ENCODE assay signal across 7 mouse cellular contexts in genomic region chr3:130945861-130946449, GRCm38 (mm10).
A peak's percentile ranks its signal among the peaks of the same experiment; 100 is the strongest.
DNase-seq lines count a peak whose midpoint lies in the region; ATAC-seq and TF ChIP-seq lines count a peak whose summit lies in the region.

No protein-coding gene starts in this region.

- H3K27me3 ChIP-seq in forebrain, embryonic 13.5 days, result 0 out of 2 replicates have a peak, but pooled peaks cover 8% of the 10 kb centered on the region
- no peaks in the 10 kb centered on the region for H3K27me3 ChIP-seq in hindbrain, embryonic 14.5 days (ENCODE audit: control insufficient read depth, insufficient read depth, low read length)
- H3K27me3 ChIP-seq in limb, embryonic 10.5 days (ENCODE audit: low read depth, poor library complexity, severe bottlenecking), result no peaks in the 10 kb centered on the region; the same call in 1 of the 2 replicates
- no peaks in the 10 kb centered on the region; the same call in none of the 2 replicates for H3K27me3 ChIP-seq in midbrain, embryonic 12.5 days
- H3K27me3 ChIP-seq in testis, adult 2 months (ENCODE audit: control insufficient read depth, insufficient read depth, low read length), result no peaks in the 10 kb centered on the region

- peak overlapping the region; percentile 86 for H3K27ac ChIP-seq in forebrain, embryonic 13.5 days
- H3K27ac ChIP-seq in hindbrain, embryonic 14.5 days, result peak overlapping the region; percentile 77
- peak overlapping the region; percentile 91 for H3K27ac ChIP-seq in limb, embryonic 10.5 days
- peak overlapping the region; percentile 94 for H3K27ac ChIP-seq in midbrain, embryonic 12.5 days (replicated peaks)
- no peak overlapping the region for H3K27ac ChIP-seq in testis, adult 2 months (ENCODE audit: control insufficient read depth, insufficient read depth, low read depth, low read length)

- peak overlapping the region; percentile 68 for H3K4me2 ChIP-seq in forebrain, embryonic 13.5 days
- peak overlapping the region; percentile 62 for H3K4me2 ChIP-seq in hindbrain, embryonic 14.5 days (replicated peaks)
- peak overlapping the region; percentile 60 for H3K4me2 ChIP-seq in midbrain, embryonic 12.5 days (replicated peaks)

- peak overlapping the region; percentile 36 for H3K4me3 ChIP-seq in forebrain, embryonic 13.5 days
- H3K4me3 ChIP-seq in hindbrain, embryonic 14.5 days (replicated peaks; ENCODE audit: low read length), result peak overlapping the region; percentile 30
- peak overlapping the region; percentile 54 for H3K4me3 ChIP-seq in limb, embryonic 10.5 days
- peak overlapping the region; percentile 36 for H3K4me3 ChIP-seq in midbrain, embryonic 12.5 days
- peak overlapping the region; percentile 51 for H3K4me3 ChIP-seq in testis, adult 2 months (ENCODE audit: control insufficient read depth, low read depth, low read length)

- no peak for TF ChIP-seq POLR2A in testis, adult 2 months (IDR thresholded peaks at IDR 0.05; ENCODE audit: control insufficient read depth, low read depth, low read length)

- DNase-seq in ZHBTc4 (ENCODE audit: low read depth, low spot score), result peak; percentile 63
- peak; percentile 76 for DNase-seq in hindbrain, embryonic 14.5 days (ENCODE audit: low spot score)
- peak; percentile 78 for DNase-seq in limb, embryonic 10.5 days (ENCODE audit: low spot score)

- TF ChIP-seq CTCF in testis, adult 2 months (IDR thresholded peaks at IDR 0.05; ENCODE audit: control insufficient read depth, insufficient read depth, insufficient replicate concordance, low read depth, low read length), result no peak

- H3K36me3 ChIP-seq in forebrain, embryonic 13.5 days (ENCODE audit: poor library complexity, severe bottlenecking), result no peaks in the 10 kb centered on the region
- no peaks in the 10 kb centered on the region for H3K36me3 ChIP-seq in hindbrain, embryonic 14.5 days (replicated peaks; ENCODE audit: control insufficient read depth, insufficient read depth)
- no peaks in the 10 kb centered on the region for H3K36me3 ChIP-seq in limb, embryonic 10.5 days
- no peaks in the 10 kb centered on the region for H3K36me3 ChIP-seq in midbrain, embryonic 12.5 days
- H3K36me3 ChIP-seq in testis, adult 2 months (ENCODE audit: control insufficient read depth, insufficient read depth, low read length), result no peaks in the 10 kb centered on the region

- H3K9ac ChIP-seq in forebrain, embryonic 13.5 days, result peak overlapping the region; percentile 67
- H3K9ac ChIP-seq in hindbrain, embryonic 14.5 days, result peak overlapping the region; percentile 50
- peak overlapping the region; percentile 49 for H3K9ac ChIP-seq in midbrain, embryonic 12.5 days (replicated peaks)

- ATAC-seq in cerebellum, adult (ENCODE audit: insufficient number of reproducible peaks, low FRiP score, low TSS enrichment), result peak; percentile 57
- ATAC-seq in forebrain, embryonic 13.5 days, result peak; percentile 82
- peak; percentile 81 for ATAC-seq in hindbrain, embryonic 14.5 days (ENCODE audit: low FRiP score)
- ATAC-seq in midbrain, embryonic 12.5 days (ENCODE audit: low FRiP score, low read depth), result peak; percentile 82

- under 1% methylated on average over 25 of the region's 25 CpGs for whole genome bisulfite sequencing in forebrain, embryonic 13.5 days
- under 1% methylated on average over 25 of the region's 25 CpGs for WGBS in hindbrain, embryonic 14.5 days
- WGBS in limb, embryonic 10.5 days, result 2% methylated on average over 25 of the region's 25 CpGs
- WGBS in midbrain, embryonic 12.5 days, result 1% methylated on average over 25 of the region's 25 CpGs

- peaks cover 27% of the 10 kb centered on the region for H3K4me1 ChIP-seq in forebrain, embryonic 13.5 days
- peaks cover 15% of the 10 kb centered on the region for H3K4me1 ChIP-seq in hindbrain, embryonic 14.5 days (replicated peaks; ENCODE audit: control insufficient read depth, insufficient read depth, low read length)
- H3K4me1 ChIP-seq in limb, embryonic 10.5 days, result peaks cover 31% of the 10 kb centered on the region
- peaks cover 27% of the 10 kb centered on the region for H3K4me1 ChIP-seq in midbrain, embryonic 12.5 days
- peaks cover 4% of the 10 kb centered on the region for H3K4me1 ChIP-seq in testis, adult 2 months (ENCODE audit: control insufficient read depth, insufficient read depth, low read length)

- H3K9me3 ChIP-seq in forebrain, embryonic 13.5 days (replicated peaks), result no peaks in the 10 kb centered on the region
- no peaks in the 10 kb centered on the region for H3K9me3 ChIP-seq in hindbrain, embryonic 14.5 days (ENCODE audit: control insufficient read depth, low read length)
- no peaks in the 10 kb centered on the region for H3K9me3 ChIP-seq in limb, embryonic 10.5 days (replicated peaks)
- H3K9me3 ChIP-seq in midbrain, embryonic 12.5 days, result no peaks in the 10 kb centered on the region
